Mouse (Mus musculus) limb, embryonic 13.5 days (tissue): ENCODE measurements around the gene Rbm34. TPM values are rescaled to one million over a fixed set of nuclear protein-coding genes. Genes with fewer than 3 reads are reported as not detected.
"Not testable (repeated sequence)": the region's sequence is repeated elsewhere in the genome, so short reads cannot be mapped to it uniquely, and the experiment has no call there.

Experiments used
- ATAC-seq: fragments of 200-750 bp; cut with Nextera tagmentation; 2 replicates; pipeline ENCODE4 v1.8.0; 2017; ENCODE audit warnings: low read depth, moderate number of reproducible peaks, moderate TSS enrichment; ENCODE audit not compliant: low FRiP score
- H3K27ac ChIP-seq: fragments of 300-500 bp; sonication (generic); 2 replicates; pipeline ENCODE4 v1.5.1; 2015; ENCODE audit warnings: inconsistent platforms, mild to moderate bottlenecking, moderate library complexity
- H3K27me3 ChIP-seq: fragments of 300-500 bp; sonication (generic); 2 replicates; pipeline ENCODE4 v1.6.1; 2015; ENCODE audit warnings: mild to moderate bottlenecking, inconsistent platforms
- H3K36me3 ChIP-seq: fragments of 300-500 bp; sonication (generic); 2 replicates; pipeline ENCODE4 v1.6.1; 2015; ENCODE audit warnings: inconsistent platforms, mild to moderate bottlenecking, moderate library complexity
- H3K4me1 ChIP-seq: fragments of 300-500 bp; sonication (generic); 2 replicates; pipeline ENCODE4 v1.6.1; 2015; ENCODE audit warnings: inconsistent platforms
- H3K4me2 ChIP-seq: fragments of 300-500 bp; sonication (generic); replicated peaks from 2 replicates; pipeline ENCODE4 v1.6.1; 2015; ENCODE audit warnings: inconsistent platforms, mild to moderate bottlenecking, moderate library complexity
- H3K4me3 ChIP-seq: fragments of 300-500 bp; sonication (generic); 2 replicates; pipeline ENCODE4 v1.5.1; 2015; ENCODE audit warnings: moderate library complexity, mild to moderate bottlenecking, inconsistent platforms
- H3K9ac ChIP-seq: fragments of 300-500 bp; sonication (generic); 2 replicates; pipeline ENCODE4 v1.6.1; 2015; ENCODE audit warnings: mild to moderate bottlenecking, inconsistent platforms
- H3K9me3 ChIP-seq: fragments of 300-500 bp; sonication (generic); 2 replicates; pipeline ENCODE4 v1.6.1; 2016; ENCODE audit warnings: inconsistent platforms
- WGBS: fragments of 180-500 bp; shearing (Covaris S2); methylation state at CpG from one replicate; pipeline ENCODE4 v1.1.7; 2015; 5-methylcytosine and 5-hydroxymethylcytosine counted together
- polyA plus RNA-seq: library from polyadenylated mRNA; unstranded; fragments of >200 nt; fragmentation: Nextera tagmentation; extraction: Ambion mirVana; gene quantifications from 2 replicates; pipeline ENCODE4 v1.2.1, GENCODE M21; 2015

Gene Rbm34
- 26.6 and 29.3 TPM in 2 replicates for polyA plus RNA-seq

DNA sequence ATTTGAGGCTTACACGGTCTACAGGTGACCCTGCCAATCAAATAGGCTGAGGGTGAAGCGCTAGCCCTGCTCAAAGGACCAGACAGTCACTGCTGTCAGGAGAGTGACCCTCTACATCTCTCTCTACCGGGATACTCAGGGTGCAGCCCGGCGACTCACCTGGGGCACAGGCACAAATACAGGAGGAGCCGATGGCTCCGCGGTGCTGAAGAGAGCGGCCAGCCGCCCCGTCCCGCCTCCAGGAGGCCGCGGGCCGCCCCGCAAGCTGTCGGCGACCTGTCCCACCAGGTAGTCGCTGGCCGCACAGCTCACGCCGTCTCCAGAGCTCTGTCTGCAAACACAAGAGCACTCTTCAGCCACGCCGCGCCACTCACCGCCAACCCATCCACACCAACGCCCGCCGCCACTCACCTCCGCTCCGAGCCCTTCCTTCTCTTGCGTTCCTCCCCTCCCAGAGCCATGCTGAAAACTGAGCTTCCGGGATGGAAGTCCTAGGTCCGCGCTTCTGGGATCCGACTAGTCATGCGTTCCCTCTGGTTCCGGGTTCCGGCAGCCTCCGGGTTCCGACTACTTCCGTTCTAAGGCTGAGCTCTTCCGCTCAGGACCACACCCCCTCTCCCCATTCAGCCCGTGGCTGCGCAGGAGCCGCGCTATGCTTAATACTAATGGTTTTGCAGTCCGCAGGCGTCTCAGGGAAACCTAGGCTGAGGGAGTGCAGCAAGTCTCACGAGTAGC lies at the start of gene Rbm34:
Rbm34 (minus strand) TSS at position 493 of the 735 bp plus-strand sequence.
- under 1% methylated on average over 50 of the region's 50 CpGs for WGBS
- H3K36me3 ChIP-seq, result peaks cover 34% of the 10 kb centered on the region
- H3K9ac ChIP-seq, result peak within 1 kb of the TSS; percentile 91
- no peaks in the 10 kb centered on the region for H3K9me3 ChIP-seq
- peak within 1 kb of the TSS; percentile 81 for H3K27ac ChIP-seq
- H3K4me2 ChIP-seq, result peak within 1 kb of the TSS; percentile 86
- H3K4me1 ChIP-seq, result peaks cover 5% of the 10 kb centered on the region
- ATAC-seq, result peak; percentile 97
- H3K4me3 ChIP-seq, result peak within 1 kb of the TSS; percentile 96
- H3K27me3 ChIP-seq, result no peaks in the 10 kb centered on the region

DNA sequence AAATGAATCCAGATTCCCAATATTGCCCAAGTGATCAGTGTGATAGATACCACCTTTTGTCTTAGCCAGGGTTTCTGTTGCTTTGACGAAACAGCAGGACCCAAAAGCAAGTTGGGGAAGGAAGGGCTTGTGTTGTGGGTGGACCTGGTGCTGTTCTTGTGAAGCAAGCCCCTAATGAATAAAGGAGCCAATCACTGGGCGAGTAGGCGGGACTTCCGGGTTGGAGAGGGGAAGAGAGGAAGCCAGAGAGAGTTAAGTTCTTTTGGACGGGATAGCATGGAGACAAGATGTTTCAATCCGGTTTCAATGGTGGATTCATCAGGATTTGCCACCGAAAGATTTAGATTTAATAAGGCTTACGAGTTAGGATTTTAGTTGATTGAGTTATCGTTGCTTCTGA lies 40.8 kb upstream of the Rbm34 start:
- WGBS, result 49% methylated on average over 9 of the region's 9 CpGs
- ATAC-seq, result no peak
- no peak overlapping the region for H3K9ac ChIP-seq
- H3K27me3 ChIP-seq, result no peaks in the 10 kb centered on the region
- H3K4me2 ChIP-seq, result no peak overlapping the region
- H3K4me1 ChIP-seq, result no peaks in the 10 kb centered on the region
- no peaks in the 10 kb centered on the region for H3K9me3 ChIP-seq
- no peaks in the 10 kb centered on the region for H3K36me3 ChIP-seq
- H3K4me3 ChIP-seq, result no peak overlapping the region
- H3K27ac ChIP-seq, result no peak overlapping the region

DNA sequence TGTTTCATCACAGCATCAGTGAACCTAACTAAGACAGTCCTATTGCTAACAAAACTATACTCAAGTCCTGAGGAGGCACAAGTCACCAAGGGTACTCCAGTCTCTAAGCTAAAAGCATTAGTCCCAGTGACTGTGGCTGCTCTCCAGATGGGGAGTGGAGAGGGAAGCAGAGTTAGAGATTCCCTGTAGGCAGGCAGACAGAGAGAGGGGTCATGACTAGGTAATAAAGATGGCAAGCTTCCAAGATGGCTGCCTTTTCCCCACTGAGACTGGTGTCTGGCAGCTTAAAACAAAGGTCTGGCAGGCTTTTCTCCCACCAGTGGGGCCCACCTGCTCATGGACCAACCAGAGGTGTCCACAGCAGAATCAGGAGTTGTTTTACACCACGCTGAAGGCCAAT lies 23.6 kb upstream of the Rbm34 start:
- Histone ChIP-seq H3K27me3 (no peaks in the 10 kb centered on the region), H3K9me3 (peaks cover 6% of the 10 kb centered on the region), H3K4me2 (no peak overlapping the region), H3K27ac (no peak overlapping the region), H3K36me3 (no peaks in the 10 kb centered on the region), H3K9ac (no peak overlapping the region), H3K4me1 (peaks cover 7% of the 10 kb centered on the region), H3K4me3 (no peak overlapping the region)
- no peak for ATAC-seq
- WGBS, result 86% methylated on average over 1 of the region's 1 CpGs

DNA sequence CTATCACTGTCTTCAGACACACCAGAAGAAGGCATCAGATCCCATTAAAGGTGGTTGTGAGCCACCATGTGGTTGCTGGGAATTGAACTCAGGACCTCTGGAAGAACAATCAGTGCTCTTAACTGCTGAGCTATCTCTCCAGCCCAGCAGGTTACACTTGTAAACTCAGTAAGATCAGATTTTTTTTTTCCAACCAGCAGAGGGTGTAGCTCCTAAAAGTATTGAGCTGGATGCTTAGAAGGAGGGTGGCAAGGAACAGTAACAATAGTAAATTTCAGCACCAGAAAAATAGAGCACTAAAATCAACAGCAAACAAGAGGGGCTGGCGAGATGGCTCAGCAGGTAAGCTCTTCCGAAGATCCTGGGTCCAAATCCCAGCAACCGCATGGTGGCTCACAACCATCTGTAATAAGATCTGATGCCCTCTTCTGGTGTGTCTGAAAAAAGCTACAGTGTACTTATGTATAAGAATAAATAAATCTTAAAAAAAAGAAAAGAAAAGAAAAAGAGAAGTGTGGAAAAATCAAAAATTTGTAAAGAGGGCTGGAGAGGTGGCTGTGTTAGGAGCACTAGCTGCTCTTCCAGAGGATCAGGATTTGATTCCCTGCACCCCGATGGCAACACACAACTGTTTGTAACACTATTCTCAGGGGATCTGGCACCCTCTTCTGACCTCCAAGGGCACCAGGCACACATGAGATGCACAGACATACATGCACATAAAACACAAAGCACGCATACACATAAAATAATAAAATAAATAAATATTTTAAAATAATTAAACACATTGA lies 18.7 kb upstream of the Rbm34 start:
- no peak for ATAC-seq
- WGBS, result 80% methylated on average over 5 of the region's 5 CpGs
- Histone ChIP-seq H3K4me2 (no peak overlapping the region), H3K27me3 (0 out of 2 replicates have a peak, but pooled peaks cover 2% of the 10 kb centered on the region), H3K9ac (no peak overlapping the region), H3K36me3 (no peaks in the 10 kb centered on the region), H3K9me3 (peaks cover 6% of the 10 kb centered on the region), H3K4me3 (no peak overlapping the region), H3K4me1 (peaks cover 4% of the 10 kb centered on the region), H3K27ac (no peak overlapping the region)

DNA sequence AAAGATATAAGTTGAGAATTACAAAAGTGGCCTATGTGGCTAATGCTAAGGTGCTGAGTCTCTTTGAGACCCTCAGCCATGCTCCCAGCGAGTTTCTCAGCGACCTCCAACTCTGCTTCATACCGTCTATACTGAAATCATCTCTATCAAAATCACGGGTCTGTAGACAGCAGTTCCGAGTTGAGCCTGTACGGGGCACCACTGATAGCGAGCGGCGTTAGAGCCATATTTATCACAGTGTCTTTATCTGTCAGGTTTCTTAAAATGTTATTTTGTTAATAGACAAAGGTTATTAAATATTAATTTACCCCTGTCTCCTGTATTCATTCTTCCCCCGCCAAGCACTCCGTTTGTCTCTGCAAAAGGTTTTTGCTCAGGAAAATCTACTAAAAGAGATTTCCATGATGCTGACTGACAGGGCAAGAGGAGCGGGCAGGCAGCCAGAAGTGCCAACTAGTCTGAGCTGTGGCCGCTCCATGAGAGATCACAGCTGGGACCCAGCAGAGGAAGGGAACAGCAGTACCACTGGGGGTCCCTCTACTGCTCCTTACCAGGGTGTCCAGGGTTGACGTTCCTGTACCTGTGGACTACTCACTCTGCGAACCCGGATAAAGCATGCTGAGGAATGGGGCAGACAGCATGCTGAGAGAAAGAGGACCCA lies 17.6 kb upstream of the Rbm34 start:
- H3K27ac ChIP-seq, result no peak overlapping the region
- H3K36me3 ChIP-seq, result no peaks in the 10 kb centered on the region
- no peak for ATAC-seq
- H3K9ac ChIP-seq, result no peak overlapping the region
- H3K4me2 ChIP-seq, result no peak overlapping the region
- peaks cover 6% of the 10 kb centered on the region for H3K9me3 ChIP-seq
- no peaks in the 10 kb centered on the region for H3K4me1 ChIP-seq
- no peak overlapping the region for H3K4me3 ChIP-seq
- WGBS, result 61% methylated on average over 16 of the region's 16 CpGs
- 0 out of 2 replicates have a peak, but pooled peaks cover 2% of the 10 kb centered on the region for H3K27me3 ChIP-seq

DNA sequence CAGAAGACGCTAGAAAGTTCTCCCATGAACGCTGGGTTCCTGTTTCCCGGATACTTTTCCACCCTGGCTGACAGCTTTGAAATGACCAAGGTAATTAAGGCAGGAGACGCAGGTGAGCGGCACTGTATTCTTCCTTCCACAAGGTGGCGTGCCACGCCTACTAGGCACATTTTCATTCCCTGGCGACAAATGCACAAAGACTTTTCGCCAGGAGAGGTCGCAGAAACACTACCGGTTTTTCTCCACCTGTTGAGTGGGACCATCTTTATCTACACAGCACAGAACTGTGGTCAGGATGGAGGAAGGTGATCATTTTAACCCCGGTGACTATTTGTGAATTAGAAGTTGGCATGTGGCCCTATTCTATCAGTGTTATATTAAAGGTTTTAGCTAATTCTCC lies 15.6 kb upstream of the Rbm34 start:
- H3K9ac ChIP-seq, result no peak overlapping the region
- H3K36me3 ChIP-seq, result no peaks in the 10 kb centered on the region
- H3K4me1 ChIP-seq, result no peaks in the 10 kb centered on the region
- H3K9me3 ChIP-seq, result peaks cover 6% of the 10 kb centered on the region
- peak overlapping the region; percentile 23; the same call in 1 of the 2 replicates for H3K4me2 ChIP-seq
- no peak overlapping the region for H3K27ac ChIP-seq
- ATAC-seq, result peak; percentile 51; the same call in 1 of the 2 replicates
- WGBS, result 3% methylated on average over 12 of the region's 12 CpGs
- H3K4me3 ChIP-seq, result no peak overlapping the region
- 0 out of 2 replicates have a peak, but pooled peaks cover 2% of the 10 kb centered on the region for H3K27me3 ChIP-seq

DNA sequence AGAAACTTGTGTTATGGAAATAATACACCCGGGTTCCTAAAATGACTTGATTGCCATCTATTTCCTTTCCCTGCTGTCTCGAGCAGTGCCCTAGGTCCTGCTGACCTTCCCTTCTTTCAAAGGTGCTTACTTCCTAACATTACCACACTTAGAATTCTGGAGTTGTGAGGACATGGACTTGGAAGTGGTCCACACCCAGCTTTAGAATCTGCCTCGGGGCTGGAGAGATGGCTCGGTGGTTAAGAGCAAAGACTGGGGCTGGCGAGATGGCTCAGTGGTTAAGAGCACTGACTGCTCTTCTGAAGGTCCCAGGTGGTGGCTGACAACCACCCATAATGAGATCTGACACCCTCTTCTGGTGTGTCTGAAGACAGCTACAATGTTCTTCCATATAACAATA lies 9.2 kb upstream of the Rbm34 start:
- H3K27me3 ChIP-seq, result peaks cover 11% of the 10 kb centered on the region
- no peak overlapping the region for H3K4me3 ChIP-seq
- ATAC-seq, result no peak
- peaks cover 7% of the 10 kb centered on the region; the same call in 1 of the 2 replicates for H3K4me1 ChIP-seq
- no peak overlapping the region for H3K4me2 ChIP-seq
- H3K9me3 ChIP-seq, result no peaks in the 10 kb centered on the region
- H3K27ac ChIP-seq, result no peak overlapping the region
- no peaks in the 10 kb centered on the region for H3K36me3 ChIP-seq
- WGBS, result 54% methylated on average over 5 of the region's 5 CpGs
- H3K9ac ChIP-seq, result no peak overlapping the region

DNA sequence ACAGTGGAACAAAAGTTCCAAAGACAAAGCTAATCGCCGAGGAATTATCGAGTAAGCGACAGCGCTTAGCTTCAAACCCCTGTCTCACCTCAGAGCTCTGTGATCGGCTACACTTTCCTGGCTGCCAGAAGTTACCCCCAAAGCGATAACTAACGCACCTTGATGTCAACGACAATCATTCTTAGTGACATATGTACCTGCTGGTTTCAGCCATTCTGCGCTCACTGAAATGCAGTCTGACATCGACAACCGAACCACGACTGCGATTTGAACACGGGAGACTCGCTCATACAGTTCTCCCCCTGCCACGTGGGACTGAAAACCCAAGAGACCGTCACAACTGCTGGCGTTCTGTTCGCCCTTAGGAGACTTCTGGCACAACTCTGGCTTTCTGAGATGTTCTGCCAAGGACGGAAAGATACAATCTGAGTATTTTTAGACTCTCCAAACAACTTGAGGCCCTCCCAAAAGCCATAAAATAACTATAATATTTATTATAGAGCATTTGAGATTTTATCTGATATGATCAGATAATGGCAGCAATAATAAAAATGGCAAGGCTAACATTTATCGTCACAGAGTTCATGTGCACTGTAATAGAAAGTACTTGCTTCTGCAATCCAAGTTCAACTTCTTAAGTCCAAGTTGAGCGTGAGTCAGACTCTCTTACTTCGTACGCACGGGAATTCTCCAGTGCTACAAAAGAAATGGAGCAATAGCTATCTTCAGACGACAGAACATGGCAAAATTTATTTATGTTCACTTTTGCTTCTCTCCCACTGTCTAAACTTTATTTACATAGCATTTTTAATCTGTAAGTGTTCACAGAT lies 8.4 kb upstream of the Rbm34 start:
- ATAC-seq, result no peak
- peaks cover 7% of the 10 kb centered on the region; the same call in 1 of the 2 replicates for H3K4me1 ChIP-seq
- H3K9ac ChIP-seq, result 0 out of 2 replicates have a peak overlapping the region, but pooled peaks have one; percentile 46
- H3K27me3 ChIP-seq, result peaks cover 11% of the 10 kb centered on the region
- H3K36me3 ChIP-seq, result no peaks in the 10 kb centered on the region
- no peaks in the 10 kb centered on the region for H3K9me3 ChIP-seq
- H3K27ac ChIP-seq, result no peak overlapping the region
- WGBS, result 20% methylated on average over 27 of the region's 27 CpGs
- peak overlapping the region; percentile 40 for H3K4me3 ChIP-seq
- peak overlapping the region; percentile 61 for H3K4me2 ChIP-seq

DNA sequence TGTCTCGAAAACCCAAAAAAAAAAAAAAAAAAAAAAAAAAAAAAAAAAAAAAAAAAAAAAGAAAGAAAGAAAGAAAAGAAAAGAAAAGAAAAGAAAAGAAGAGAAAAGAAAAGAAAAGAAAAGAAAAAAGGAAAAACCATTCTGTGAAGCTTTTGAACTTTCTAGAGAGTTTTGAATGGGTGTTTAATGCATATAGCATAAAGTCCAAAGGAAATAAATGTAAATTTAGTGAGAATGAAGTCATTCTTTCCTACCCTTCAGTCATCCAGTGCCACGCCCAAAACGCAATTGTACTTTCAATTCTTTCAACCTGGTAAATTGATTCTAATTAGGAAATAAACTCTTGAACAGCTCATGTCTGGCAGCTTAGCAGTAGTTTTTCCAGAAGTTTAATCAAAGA lies 7.7 kb upstream of the Rbm34 start:
- H3K9ac ChIP-seq, H3K27ac ChIP-seq, ATAC-seq, H3K36me3 ChIP-seq, H3K9me3 ChIP-seq, H3K4me1 ChIP-seq: not testable (repeated sequence)
- peak overlapping the region; percentile 61 for H3K4me2 ChIP-seq
- peak overlapping the region; percentile 40 for H3K4me3 ChIP-seq
- H3K27me3 ChIP-seq, result peaks cover 11% of the 10 kb centered on the region
- WGBS, result 63% methylated on average over 3 of the region's 3 CpGs

DNA sequence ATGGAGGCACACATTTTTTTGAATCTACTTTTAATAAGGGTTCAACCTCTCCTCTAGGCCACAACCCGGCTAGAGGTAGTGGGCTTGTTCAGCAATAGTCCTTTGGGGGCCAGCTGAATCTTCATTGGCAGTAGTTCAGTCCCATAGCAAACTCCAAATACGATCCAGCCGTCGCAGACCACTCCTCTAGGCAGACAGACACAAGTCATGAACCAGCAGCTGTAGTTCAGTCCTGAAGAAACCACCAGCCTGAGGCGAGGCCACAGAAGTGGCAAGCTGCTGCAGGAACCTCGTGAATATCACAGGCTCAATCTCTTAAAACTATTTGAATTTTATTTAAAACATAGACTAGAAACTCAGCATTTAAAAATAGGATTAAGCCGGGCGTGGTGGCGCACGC lies 7.2 kb upstream of the Rbm34 start:
- 73% methylated on average over 10 of the region's 10 CpGs for WGBS
- ATAC-seq, result no peak
- H3K9me3 ChIP-seq, result no peaks in the 10 kb centered on the region

DNA sequence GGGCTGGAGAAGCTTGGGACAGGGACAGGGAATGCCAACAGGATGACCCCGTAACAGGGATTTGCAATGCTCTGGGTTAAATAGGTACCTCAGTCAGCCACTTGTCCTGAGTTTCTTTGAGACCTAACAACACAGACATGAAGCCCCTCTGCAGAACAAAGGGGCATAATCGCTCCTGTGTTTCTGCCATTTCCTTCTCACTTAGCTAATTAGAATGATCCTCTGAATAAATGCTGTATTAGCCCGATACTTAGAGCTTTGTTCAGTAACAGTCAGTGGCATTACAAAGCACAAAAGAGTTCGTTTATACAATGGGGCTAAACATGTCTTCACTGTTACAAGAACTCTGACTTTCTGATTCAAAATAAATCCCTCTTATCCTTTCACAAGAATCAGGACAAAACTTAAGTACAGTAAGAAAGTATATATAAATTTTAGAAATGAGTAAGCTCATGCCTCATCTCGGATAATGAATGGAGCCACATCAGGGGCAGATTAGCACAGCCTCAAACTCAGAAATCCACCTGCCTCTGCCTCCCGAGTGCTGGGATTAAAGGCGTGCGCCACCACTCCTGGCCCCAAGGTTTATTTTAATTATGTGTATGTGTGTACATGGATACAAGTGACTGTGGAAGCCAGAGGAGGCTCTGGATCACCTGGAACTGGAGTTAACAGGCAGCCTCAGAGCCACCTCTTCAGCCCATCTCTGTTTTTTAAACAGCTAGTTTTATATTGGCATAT lies 5.9 kb upstream of the Rbm34 start:
- Histone ChIP-seq H3K9ac (no peak overlapping the region), H3K36me3 (no peaks in the 10 kb centered on the region), H3K4me1 (peaks cover 7% of the 10 kb centered on the region; the same call in 1 of the 2 replicates), H3K9me3 (no peaks in the 10 kb centered on the region), H3K27me3 (peaks cover 11% of the 10 kb centered on the region), H3K27ac (no peak overlapping the region), H3K4me2 (no peak overlapping the region), H3K4me3 (no peak overlapping the region)
- no peak for ATAC-seq
- 70% methylated on average over 8 of the region's 8 CpGs for WGBS

More for the DNA sequence above, 7.2 kb upstream of the Rbm34 start:
- Histone ChIP-seq H3K9ac (no peak overlapping the region), H3K27me3 (peaks cover 11% of the 10 kb centered on the region), H3K4me1 (peaks cover 7% of the 10 kb centered on the region; the same call in 1 of the 2 replicates), H3K4me3 (no peak overlapping the region), H3K36me3 (no peaks in the 10 kb centered on the region), H3K27ac (no peak overlapping the region), H3K4me2 (no peak overlapping the region)
